Mouse (Mus musculus) limb, embryonic 14.5 days (tissue): ENCODE data around the gene Smarcd1. TPM values are rescaled to one million over a fixed set of nuclear protein-coding genes. Genes with fewer than 3 reads are reported as not detected.

Experiments
- ATAC-seq: fragments of 200-750 bp; cut with Nextera tagmentation; 2 replicates; pipeline ENCODE4 v1.8.0; 2017; ENCODE audit warnings: low read depth, moderate number of reproducible peaks, moderate TSS enrichment; ENCODE audit not compliant: low FRiP score
- DNase-seq: peaks from one replicate; pipeline ENCODE4 v3.0.0-alpha.2; 2015; ENCODE audit warnings: low spot score
- H3K27ac ChIP-seq: fragments of 300-500 bp; sonication (generic); replicated peaks from 2 replicates; pipeline ENCODE4 v1.5.1; 2014; ENCODE audit warnings: low read depth, mild to moderate bottlenecking, low read length, moderate library complexity, mixed read lengths
- H3K27me3 ChIP-seq: fragments of 300-500 bp; sonication (generic); 2 replicates; pipeline ENCODE4 v1.6.1; 2014; ENCODE audit warnings: low read length, mixed read lengths; ENCODE audit not compliant: control insufficient read depth, insufficient read depth
- H3K36me3 ChIP-seq: fragments of 300-500 bp; sonication (generic); 2 replicates; pipeline ENCODE4 v1.6.1; 2014; ENCODE audit warnings: mild to moderate bottlenecking, low read length, moderate library complexity, mixed read lengths; ENCODE audit not compliant: control insufficient read depth, insufficient read depth
- H3K4me1 ChIP-seq: fragments of 300-500 bp; sonication (generic); 2 replicates; pipeline ENCODE4 v1.6.1; 2014; ENCODE audit warnings: antibody characterized with exemption, low read length, mixed read lengths; ENCODE audit not compliant: control insufficient read depth, insufficient read depth
- H3K4me2 ChIP-seq: fragments of 300-500 bp; sonication (generic); replicated peaks from 2 replicates; pipeline ENCODE4 v1.6.1; 2014; ENCODE audit warnings: low read depth, mild to moderate bottlenecking, low read length, moderate library complexity; ENCODE audit not compliant: severe bottlenecking
- H3K4me3 ChIP-seq: fragments of 300-500 bp; sonication (generic); replicated peaks from 2 replicates; pipeline ENCODE4 v1.5.1; 2014; ENCODE audit warnings: low read length
- H3K9ac ChIP-seq: fragments of 300-500 bp; sonication (generic); 2 replicates; pipeline ENCODE4 v1.6.1; 2014; ENCODE audit warnings: mild to moderate bottlenecking, low read depth, low read length, moderate library complexity; ENCODE audit not compliant: severe bottlenecking
- H3K9me3 ChIP-seq: fragments of 300-500 bp; sonication (generic); 2 replicates; pipeline ENCODE4 v1.6.1; 2016; ENCODE audit warnings: low read length; ENCODE audit not compliant: control insufficient read depth
- POLR2A ChIP-seq: fragments of 200-500 bp; IDR thresholded peaks from 2 replicates; pipeline ENCODE4 v1.8.0; 2012; ENCODE audit warnings: inconsistent platforms, mild to moderate bottlenecking, moderate library complexity, borderline replicate concordance; ENCODE audit not compliant: insufficient read depth, insufficient read length; ENCODE audit errors: extremely low read depth
- WGBS: fragments of 180-500 bp; shearing (Covaris S2); extraction: QIAGEN DNeasy Blood & Tissue Kit; methylation state at CpG from one replicate; pipeline ENCODE4 v1.1.7; 2014; 5-methylcytosine and 5-hydroxymethylcytosine counted together
- polyA plus RNA-seq, 2 experiments: library from polyadenylated mRNA; depleted of rRNA in 1 of 2; stranded (reverse) in 1 of 2; unstranded in 1 of 2; fragments of >200 nt; fragmentation: Nextera tagmentation in 1 of 2; extraction: Ambion mirVana in 1 of 2; gene quantifications; 2 replicates each; pipeline versions ENCODE4 v1.2.1 to v1.2.3; 2012 to 2014

The Smarcd1 gene
- polyA plus RNA-seq, 2 experiments = 41.9 to 77.1 TPM

DNA sequence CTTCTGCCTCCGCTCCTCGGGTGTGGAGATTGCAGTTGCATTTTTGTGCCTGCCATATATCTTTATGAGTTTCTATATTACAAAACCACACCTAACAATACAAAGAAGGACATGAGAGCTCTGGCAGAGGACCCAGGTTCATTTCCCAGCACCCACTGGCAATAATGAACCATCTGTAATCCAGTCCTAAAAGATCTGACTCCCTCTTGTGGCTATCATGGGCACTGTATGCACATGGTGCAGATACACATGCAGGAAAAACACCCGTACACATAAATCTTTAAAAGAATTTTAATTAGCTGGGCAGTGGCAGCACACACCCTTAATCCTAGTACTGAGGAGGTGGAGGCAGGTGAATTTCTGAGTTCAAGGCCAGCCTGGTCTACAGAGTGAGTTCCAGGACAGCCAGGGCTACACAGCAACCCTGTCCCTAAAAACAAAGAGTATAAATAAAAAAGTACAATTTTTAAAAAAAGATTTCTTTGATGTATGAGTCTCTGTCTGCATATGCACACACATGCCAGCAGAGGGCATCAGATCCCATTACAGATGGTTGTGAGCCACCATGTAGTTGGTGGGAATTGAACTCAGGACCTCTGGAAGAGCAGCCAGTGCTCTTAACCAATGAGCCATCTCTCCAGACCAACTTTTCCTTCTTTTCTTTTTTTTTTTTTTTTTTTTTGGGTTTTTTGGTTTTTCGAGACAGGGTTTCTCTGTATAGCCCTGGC, 27.3 kb downstream of the Smarcd1 start:
- Histone ChIP-seq H3K36me3 (peaks cover 34% of the 10 kb centered on the region), H3K27ac (no peak overlapping the region), H3K4me1 (peaks cover 7% of the 10 kb centered on the region; the same call in 1 of the 2 replicates), H3K4me3 (no peak overlapping the region), H3K27me3 (no peaks in the 10 kb centered on the region), H3K4me2 (no peak overlapping the region), H3K9me3 (no peaks in the 10 kb centered on the region), H3K9ac (no peak overlapping the region)
- WGBS = 96% methylated on average over 3 of the region's 4 CpGs
- ATAC-seq = no peak
- TF ChIP-seq POLR2A = no peak
- DNase-seq = no peak

DNA sequence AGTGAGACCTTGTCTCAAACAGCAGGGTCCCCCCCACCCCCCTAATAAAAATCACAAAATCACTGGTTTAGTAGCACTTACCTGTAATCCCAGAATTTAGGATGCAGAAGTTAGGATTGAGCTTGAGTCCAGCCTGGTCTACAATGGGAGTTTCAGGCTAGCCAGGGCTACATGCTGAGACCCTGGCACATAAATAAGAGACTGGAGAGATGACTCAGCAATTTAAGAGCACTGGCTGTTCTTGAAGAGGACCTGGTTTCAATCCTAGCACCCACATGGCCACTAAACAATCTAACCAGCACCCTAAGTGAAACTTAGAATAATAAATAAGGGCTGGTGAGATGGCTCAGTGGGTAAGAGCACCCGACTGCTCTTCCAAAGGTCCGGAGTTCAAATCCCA, 29.2 kb downstream of the Smarcd1 start:
- Histone ChIP-seq H3K9me3 (no peaks in the 10 kb centered on the region), H3K9ac (no peak overlapping the region), H3K27me3 (no peaks in the 10 kb centered on the region), H3K4me3 (no peak overlapping the region), H3K36me3 (peaks cover 52% of the 10 kb centered on the region), H3K4me1 (no peaks in the 10 kb centered on the region), H3K4me2 (no peak overlapping the region), H3K27ac (no peak overlapping the region)
- DNase-seq (no peak), ATAC-seq (no peak)
- 95% methylated on average over 2 of the region's 2 CpGs for WGBS
- no peak for TF ChIP-seq POLR2A

DNA sequence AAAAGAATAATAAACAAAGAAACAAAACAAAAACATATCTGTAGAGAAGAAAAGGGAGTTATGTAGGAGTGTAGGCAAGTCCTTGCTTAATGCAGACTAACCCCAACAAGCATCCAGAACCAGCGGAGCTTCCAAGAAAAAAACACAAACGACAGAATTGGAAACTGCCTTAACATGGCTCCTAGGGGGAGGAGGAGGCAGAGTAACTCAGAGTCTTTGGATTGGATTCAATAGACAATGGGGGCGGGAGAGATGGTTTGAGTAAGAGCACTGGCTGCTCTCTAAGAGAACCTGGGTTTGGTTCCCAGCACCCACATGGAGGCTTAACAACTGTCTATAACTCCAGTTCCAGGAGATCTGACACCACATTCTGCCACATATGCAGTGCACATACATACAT, 29.7 kb downstream of the Smarcd1 start:
- ATAC-seq (no peak), DNase-seq (no peak)
- Histone ChIP-seq H3K36me3 (peaks cover 57% of the 10 kb centered on the region), H3K4me1 (no peaks in the 10 kb centered on the region), H3K4me3 (no peak overlapping the region), H3K4me2 (no peak overlapping the region), H3K9me3 (no peaks in the 10 kb centered on the region), H3K9ac (no peak overlapping the region), H3K27ac (no peak overlapping the region), H3K27me3 (no peaks in the 10 kb centered on the region)
- 95% methylated on average over 3 of the region's 3 CpGs for WGBS
- TF ChIP-seq POLR2A = no peak

- Histone ChIP-seq H3K4me1 (no peaks in the 10 kb centered on the region), H3K4me3 (no peak overlapping the region), H3K9ac (no peak overlapping the region), H3K9me3 (no peaks in the 10 kb centered on the region), H3K27ac (no peak overlapping the region), H3K27me3 (no peaks in the 10 kb centered on the region), H3K36me3 (peaks cover 62% of the 10 kb centered on the region), H3K4me2 (no peak overlapping the region)
- 90% methylated on average over 5 of the region's 5 CpGs for WGBS
- DNase-seq (no peak), ATAC-seq (no peak)
- no peak for TF ChIP-seq POLR2A
Observed at GRCm38 (mm10) chr15:99733186-99733585, 31.3 kb downstream of the Smarcd1 start.

- DNase-seq (no peak), ATAC-seq (no peak)
- no peak overlapping the region for H3K4me2 ChIP-seq
- H3K9ac ChIP-seq = no peak overlapping the region
- H3K4me3 ChIP-seq = no peak overlapping the region
- no peak overlapping the region for H3K27ac ChIP-seq
- whole genome bisulfite sequencing = 87% methylated on average over 2 of the region's 2 CpGs
- H3K36me3 ChIP-seq = peaks cover 69% of the 10 kb centered on the region
- no peaks in the 10 kb centered on the region for H3K4me1 ChIP-seq
- H3K9me3 ChIP-seq = no peaks in the 10 kb centered on the region
- no peak for TF ChIP-seq POLR2A
- H3K27me3 ChIP-seq = no peaks in the 10 kb centered on the region
Observed at GRCm38 (mm10) chr15:99735631-99736030, 33.7 kb downstream of the Smarcd1 start.

- ATAC-seq (no peak), DNase-seq (no peak)
- TF ChIP-seq POLR2A = no peak
- no peak overlapping the region for H3K27ac ChIP-seq
- no peak overlapping the region for H3K9ac ChIP-seq
- 95% methylated on average over 11 of the region's 11 CpGs for WGBS
- H3K36me3 ChIP-seq = peaks cover 78% of the 10 kb centered on the region
- H3K4me2 ChIP-seq = no peak overlapping the region
- no peaks in the 10 kb centered on the region for H3K4me1 ChIP-seq
- H3K4me3 ChIP-seq = no peak overlapping the region
- no peaks in the 10 kb centered on the region for H3K9me3 ChIP-seq
- no peaks in the 10 kb centered on the region for H3K27me3 ChIP-seq
Observed at GRCm38 (mm10) chr15:99736675-99737074, 34.7 kb downstream of the Smarcd1 start.
